Mouse (Mus musculus): ENCODE data around the gene 2310022A10Rik. TPM values are rescaled to one million over a fixed set of nuclear protein-coding genes. Genes with fewer than 3 reads are reported as not detected.
"Not testable (repeated sequence)": the region's sequence is repeated elsewhere in the genome, so short reads cannot be mapped to it uniquely, and the experiment has no call there.

The 2310022A10Rik gene
- polyA plus RNA-seq, 1 experiment from 2014 or later: 30.6 TPM

DNA sequence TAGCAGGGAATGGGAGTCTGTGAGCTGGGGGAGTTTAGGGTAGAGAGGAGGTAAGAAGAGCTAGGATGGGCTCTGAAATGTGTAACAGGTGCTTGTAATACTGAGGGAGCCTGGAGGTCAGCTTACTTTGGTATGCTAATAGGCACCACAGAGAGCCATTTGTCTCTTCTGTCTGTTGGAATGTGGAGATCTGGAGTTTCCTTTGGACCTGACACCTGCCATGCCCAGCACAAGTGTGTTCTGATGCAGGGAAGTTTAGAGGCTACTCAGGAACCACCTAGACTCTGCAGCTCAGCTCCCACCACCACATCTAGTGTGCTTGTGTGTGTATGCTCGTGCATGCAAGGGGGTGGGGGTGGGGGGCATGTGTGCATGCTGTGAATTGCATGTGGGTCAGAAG, 69.2 kb downstream of the 2310022A10Rik start:
- WGBS: 82% methylated on average over 1 of the region's 1 CpGs
- ATAC-seq (ENCODE audit: extremely low read depth, insufficient number of reproducible peaks, low FRiP score, low TSS enrichment): no peak
- Histone ChIP-seq H3K4me1 (no peaks in the 10 kb centered on the region), H3K4me2 (no peak overlapping the region), H3K4me3 (no peak overlapping the region), H3K27me3 (replicated peaks) (no peaks in the 10 kb centered on the region), H3K36me3 (peaks cover 98% of the 10 kb centered on the region), H3K9me3 (no peaks in the 10 kb centered on the region), H3K9ac (no peak overlapping the region), H3K27ac (replicated peaks) (no peak overlapping the region)

DNA sequence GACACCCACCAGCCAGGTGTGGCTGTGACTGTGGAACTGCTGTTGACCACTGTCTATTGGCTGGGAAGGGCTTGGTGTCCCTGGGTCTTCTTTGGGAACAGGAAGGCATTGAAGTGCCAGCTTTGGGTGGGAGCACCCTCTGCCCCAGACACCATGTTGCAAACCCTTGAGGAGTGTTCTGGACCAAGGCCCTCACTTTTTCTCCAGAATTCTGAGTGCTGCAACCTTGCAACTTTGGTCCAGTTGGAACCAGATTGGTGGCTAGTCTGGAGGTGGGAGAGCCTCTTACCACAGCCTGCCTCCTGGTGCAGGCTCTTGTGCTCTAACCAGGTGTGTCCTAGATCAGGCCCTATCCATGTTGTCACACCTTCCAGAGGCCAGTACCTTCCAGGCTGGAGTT, 71.9 kb downstream of the 2310022A10Rik start:
- no peaks in the 10 kb centered on the region for H3K27me3 ChIP-seq (replicated peaks)
- H3K27ac ChIP-seq (replicated peaks): no peak overlapping the region
- H3K36me3 ChIP-seq: peaks cover 98% of the 10 kb centered on the region
- no peak for ATAC-seq (ENCODE audit: extremely low read depth, insufficient number of reproducible peaks, low FRiP score, low TSS enrichment)
- 0 out of 2 replicates have a peak, but pooled peaks cover 4% of the 10 kb centered on the region for H3K4me1 ChIP-seq
- H3K9ac ChIP-seq: no peak overlapping the region
- no peaks in the 10 kb centered on the region for H3K9me3 ChIP-seq
- H3K4me3 ChIP-seq: no peak overlapping the region
- H3K4me2 ChIP-seq: no peak overlapping the region

DNA sequence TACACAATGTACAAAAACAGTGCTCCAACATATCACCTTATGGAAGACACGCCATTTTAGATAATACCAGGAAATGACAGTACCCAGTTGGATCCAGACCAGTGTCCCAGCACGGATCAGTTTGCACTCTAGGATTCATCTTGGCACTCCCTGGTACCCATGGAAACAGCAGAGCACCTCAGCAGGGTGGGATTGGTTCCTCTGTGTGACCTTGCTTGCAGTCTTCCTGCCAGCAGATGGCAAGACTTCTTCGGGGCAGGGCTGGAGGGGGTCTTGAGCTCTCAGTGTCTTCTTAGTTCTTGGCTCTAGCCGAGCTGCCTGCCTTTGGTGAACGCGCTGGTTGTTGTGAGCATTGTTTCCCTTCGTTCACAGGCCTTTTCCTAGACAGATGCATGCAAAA, 74.7 kb downstream of the 2310022A10Rik start:
- H3K4me2 ChIP-seq: no peak overlapping the region
- 0 out of 2 replicates have a peak, but pooled peaks cover 4% of the 10 kb centered on the region for H3K4me1 ChIP-seq
- no peak overlapping the region for H3K27ac ChIP-seq (replicated peaks)
- H3K9ac ChIP-seq: no peak overlapping the region
- peaks cover 96% of the 10 kb centered on the region for H3K36me3 ChIP-seq
- no peaks in the 10 kb centered on the region for H3K27me3 ChIP-seq (replicated peaks)
- no peak overlapping the region for H3K4me3 ChIP-seq
- H3K9me3 ChIP-seq: no peaks in the 10 kb centered on the region
- WGBS: 84% methylated on average over 7 of the region's 7 CpGs
- ATAC-seq (ENCODE audit: extremely low read depth, insufficient number of reproducible peaks, low FRiP score, low TSS enrichment): no peak

DNA sequence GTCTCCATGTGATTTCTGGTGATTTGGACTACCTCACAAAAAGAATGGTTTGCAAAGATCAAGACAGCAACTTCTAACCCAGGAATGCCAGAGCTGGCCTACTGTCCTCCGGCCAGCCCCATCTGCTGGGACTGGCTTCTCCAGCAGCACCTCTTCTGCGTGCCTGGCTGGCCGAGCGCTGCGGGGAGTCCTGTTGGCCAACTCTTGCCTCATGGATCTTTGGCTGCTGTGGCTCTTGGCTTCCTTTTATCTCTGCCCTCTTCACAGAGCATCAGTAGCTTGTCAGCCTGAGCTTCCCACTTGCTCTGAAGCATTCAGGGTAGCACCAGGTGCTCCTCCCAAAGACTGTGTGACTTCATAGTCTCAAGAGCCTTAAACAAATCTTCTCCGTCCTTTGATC, 75.2 kb downstream of the 2310022A10Rik start:
- 87% methylated on average over 6 of the region's 6 CpGs for WGBS
- Histone ChIP-seq H3K4me2 (no peak overlapping the region), H3K9me3 (no peaks in the 10 kb centered on the region), H3K4me3 (no peak overlapping the region), H3K4me1 (0 out of 2 replicates have a peak, but pooled peaks cover 4% of the 10 kb centered on the region), H3K9ac (no peak overlapping the region), H3K36me3 (peaks cover 96% of the 10 kb centered on the region), H3K27ac (replicated peaks) (no peak overlapping the region), H3K27me3 (replicated peaks) (no peaks in the 10 kb centered on the region)
- no peak for ATAC-seq (ENCODE audit: extremely low read depth, insufficient number of reproducible peaks, low FRiP score, low TSS enrichment)

DNA sequence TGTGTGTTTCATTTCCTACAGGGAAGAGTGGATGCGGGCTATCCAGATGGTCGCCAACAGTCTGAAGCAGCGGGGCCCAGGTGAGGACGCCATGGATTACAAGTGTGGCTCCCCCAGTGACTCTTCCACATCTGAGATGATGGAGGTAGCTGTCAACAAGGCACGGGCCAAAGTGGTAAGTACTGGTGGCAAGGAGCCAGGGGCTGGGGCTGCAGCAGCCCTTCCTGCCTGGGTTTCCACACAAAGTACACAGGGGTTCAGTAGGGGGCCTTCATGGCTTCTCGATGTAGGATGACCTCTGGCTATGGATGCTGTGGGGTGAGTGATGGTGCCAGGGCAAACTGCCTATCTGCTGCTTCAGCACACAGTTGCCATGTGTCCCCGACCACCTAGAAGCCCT, 75.8 kb downstream of the 2310022A10Rik start:
- H3K4me2 ChIP-seq; H3K9me3 ChIP-seq; H3K4me3 ChIP-seq; H3K27ac ChIP-seq (replicated peaks); ATAC-seq (ENCODE audit: extremely low read depth, insufficient number of reproducible peaks, low FRiP score, low TSS enrichment); H3K9ac ChIP-seq; H3K4me1 ChIP-seq; H3K27me3 ChIP-seq (replicated peaks): not testable (repeated sequence)
- H3K36me3 ChIP-seq: peaks cover 96% of the 10 kb centered on the region
- 84% methylated on average over 7 of the region's 7 CpGs for WGBS

DNA sequence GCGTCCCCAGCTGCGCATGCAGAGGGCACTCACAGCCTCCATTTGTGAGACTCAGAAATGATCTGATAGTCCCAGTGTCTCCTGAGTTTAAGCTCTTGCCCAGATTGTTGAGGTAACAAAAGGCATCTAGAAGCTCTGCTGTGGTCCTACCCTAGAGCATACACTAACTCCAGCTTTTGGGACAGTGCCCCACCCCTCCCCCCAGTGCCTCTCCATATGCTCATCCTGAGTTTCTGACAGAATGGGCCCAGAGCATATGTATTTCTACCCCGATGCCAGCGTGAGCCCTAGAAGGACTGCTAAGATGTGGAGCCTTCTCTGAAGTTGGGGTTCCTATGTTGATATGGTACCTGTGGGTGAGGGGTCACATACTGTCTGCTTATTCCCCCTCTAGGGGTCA, 78.4 kb downstream of the 2310022A10Rik start:
- no peak for ATAC-seq (ENCODE audit: extremely low read depth, insufficient number of reproducible peaks, low FRiP score, low TSS enrichment)
- 0 out of 2 replicates have a peak, but pooled peaks cover 4% of the 10 kb centered on the region for H3K4me1 ChIP-seq
- H3K4me3 ChIP-seq: no peak overlapping the region
- H3K27ac ChIP-seq (replicated peaks): no peak overlapping the region
- no peaks in the 10 kb centered on the region for H3K27me3 ChIP-seq (replicated peaks)
- 94% methylated on average over 4 of the region's 4 CpGs for WGBS
- H3K9me3 ChIP-seq: no peaks in the 10 kb centered on the region
- no peak overlapping the region for H3K4me2 ChIP-seq
- H3K9ac ChIP-seq: no peak overlapping the region
- H3K36me3 ChIP-seq: peaks cover 97% of the 10 kb centered on the region

Other genes with a start within 250 kb of the 2310022A10Rik start
- gene Ltbp4, start 215.5 kb upstream of the 2310022A10Rik start, polyA plus RNA-seq (2015; fragmentation: Nextera tagmentation; extraction: Ambion mirVana): 51.3 and 53.3 TPM in 2 replicates
- gene Shkbp1, start 197.2 kb upstream of the 2310022A10Rik start, polyA plus RNA-seq (2015; fragmentation: Nextera tagmentation; extraction: Ambion mirVana): 28.8 and 32.2 TPM in 2 replicates
- gene Gm20479, start 195.8 kb upstream of the 2310022A10Rik start, polyA plus RNA-seq (2015; fragmentation: Nextera tagmentation; extraction: Ambion mirVana): 0.83 and 0.90 TPM in 2 replicates
- 0.13 and 0.23 TPM in 2 replicates for gene Sptbn4, start 105.5 kb upstream of the 2310022A10Rik start, polyA plus RNA-seq (2015; fragmentation: Nextera tagmentation; extraction: Ambion mirVana)
- gene Blvrb, start 105.3 kb upstream of the 2310022A10Rik start, polyA plus RNA-seq (2015; fragmentation: Nextera tagmentation; extraction: Ambion mirVana): 84.7 and 89.0 TPM in 2 replicates
- gene Sertad3, start 79.5 kb upstream of the 2310022A10Rik start, polyA plus RNA-seq (2015; fragmentation: Nextera tagmentation; extraction: Ambion mirVana): 21.1 and 23.2 TPM in 2 replicates
- gene Sertad1, start 66.3 kb upstream of the 2310022A10Rik start, polyA plus RNA-seq (2015; fragmentation: Nextera tagmentation; extraction: Ambion mirVana): 32.3 and 37.1 TPM in 2 replicates
- gene Prx, start 53.9 kb upstream of the 2310022A10Rik start, polyA plus RNA-seq (2015; fragmentation: Nextera tagmentation; extraction: Ambion mirVana): 2.0 and 2.1 TPM in 2 replicates
- gene Hipk4, start 30.0 kb upstream of the 2310022A10Rik start, polyA plus RNA-seq (2015; fragmentation: Nextera tagmentation; extraction: Ambion mirVana): 0.20 and 0.36 TPM in 2 replicates
- 62.5 and 65.9 TPM in 2 replicates for gene Pld3, start within 50 bp of the 2310022A10Rik start, polyA plus RNA-seq (2015; fragmentation: Nextera tagmentation; extraction: Ambion mirVana)
- 72.7 and 73.4 TPM in 2 replicates for gene Akt2, start 38.3 kb downstream of the 2310022A10Rik start, polyA plus RNA-seq (2015; fragmentation: Nextera tagmentation; extraction: Ambion mirVana)
- gene Ttc9b, start 100.7 kb downstream of the 2310022A10Rik start, polyA plus RNA-seq (2015; fragmentation: Nextera tagmentation; extraction: Ambion mirVana): 0.25 TPM in 1 of 2 replicates, not detected in the other
- gene Map3k10, start 121.4 kb downstream of the 2310022A10Rik start, polyA plus RNA-seq (2015; fragmentation: Nextera tagmentation; extraction: Ambion mirVana): 3.7 and 4.6 TPM in 2 replicates
- gene Zfp607b, start 136.1 kb downstream of the 2310022A10Rik start, polyA plus RNA-seq (2015; fragmentation: Nextera tagmentation; extraction: Ambion mirVana): 1.5 and 2.9 TPM in 2 replicates
- 19.5 and 20.1 TPM in 2 replicates for gene Zfp60, start 178.2 kb downstream of the 2310022A10Rik start, polyA plus RNA-seq (2015; fragmentation: Nextera tagmentation; extraction: Ambion mirVana)

All from heart, embryonic 13.5 days (tissue).